Mouse (Mus musculus) MEL (cell line): ENCODE measurements at regions not wholly inside any gene's neighbourhood (a gene's known extent, or its start where the extent isn't known, plus 50 kb on each side); places are given as distances from the start of the nearest gene placed in this dataset.

Experiments
- DNase-seq: peaks from one replicate; pipeline ENCODE4 v3.0.0; 2011; ENCODE audit warnings: low read depth, low spot score
- H3K27ac ChIP-seq: 2 replicates; pipeline ENCODE4 v1.5.1; 2012; ENCODE audit warnings: low read depth, mild to moderate bottlenecking, control low read depth, low read length, moderate library complexity; ENCODE audit not compliant: control insufficient read depth
- H3K27me3 ChIP-seq, 2 experiments: fragments of 150-350 bp in 1 of 2; sonication (generic) in 1 of 2; 2 replicates each; pipeline ENCODE4 v1.6.1; 2012; ENCODE audit warnings: low read length in 2 of 2, mild to moderate bottlenecking in 2 of 2, improper control_type of control experiment in 1 of 2, moderate library complexity in 1 of 2; ENCODE audit not compliant: insufficient read depth in 2 of 2, control insufficient read depth in 1 of 2
- H3K36me3 ChIP-seq, 2 experiments: 2 replicates each; pipeline ENCODE4 v1.6.1; 2012 to 2014; ENCODE audit warnings: low read length in 2 of 2, improper control_type of control experiment in 1 of 2, inconsistent platforms in 1 of 2, mild to moderate bottlenecking in 1 of 2; ENCODE audit not compliant: insufficient read depth in 2 of 2, control insufficient read depth in 1 of 2
- H3K4me1 ChIP-seq, 2 experiments: fragments of 150-350 bp in 1 of 2; sonication (generic) in 1 of 2; 2 replicates each; pipeline ENCODE4 v1.6.1; 2012; ENCODE audit warnings: low read length in 2 of 2, improper control_type of control experiment in 1 of 2, mild to moderate bottlenecking in 1 of 2; ENCODE audit not compliant: insufficient read depth in 2 of 2, control insufficient read depth in 1 of 2
- H3K4me3 ChIP-seq, 2 experiments: fragments of 150-350 bp in 1 of 2; sonication (generic) in 1 of 2; 2 replicates each; pipeline ENCODE4 v1.5.1; 2012; ENCODE audit warnings: low read depth in 2 of 2, low read length in 2 of 2, mild to moderate bottlenecking in 2 of 2, moderate library complexity in 2 of 2, control low read depth in 1 of 2, improper control_type of control experiment in 1 of 2; ENCODE audit not compliant: control insufficient read depth in 1 of 2, insufficient read depth in 1 of 2
- H3K79me2 ChIP-seq: 2 replicates; pipeline ENCODE4 v1.6.1; 2012; ENCODE audit warnings: mild to moderate bottlenecking, low read length, moderate library complexity; ENCODE audit not compliant: control insufficient read depth, poor library complexity, insufficient read depth
- H3K9ac ChIP-seq: 2 replicates; pipeline ENCODE4 v1.6.1; 2012; ENCODE audit warnings: low read depth, mild to moderate bottlenecking, control low read depth, low read length, moderate library complexity; ENCODE audit not compliant: control insufficient read depth, poor library complexity, severe bottlenecking
- H3K9me3 ChIP-seq: fragments of 150-350 bp; sonication (generic); replicated peaks from 2 replicates; pipeline ENCODE4 v1.6.1; 2012; ENCODE audit warnings: mild to moderate bottlenecking, low read length, improper control_type of control experiment, moderate library complexity; ENCODE audit not compliant: insufficient read depth
- BHLHE40 ChIP-seq: IDR thresholded peaks from 2 replicates; pipeline ENCODE4 v1.6.1; 2012; ENCODE audit warnings: low read depth, mild to moderate bottlenecking, inconsistent platforms, low read length, improper control_type of control experiment, borderline replicate concordance
- CHD1 ChIP-seq: IDR thresholded peaks from 2 replicates; pipeline ENCODE4 v1.6.1; 2012; ENCODE audit warnings: low read depth, mild to moderate bottlenecking, inconsistent platforms, low read length, improper control_type of control experiment
- CHD2 ChIP-seq: IDR thresholded peaks from 2 replicates; pipeline ENCODE4 v1.6.1; 2011; ENCODE audit warnings: low read length, improper control_type of control experiment
- CTCF ChIP-seq, 3 experiments: IDR thresholded peaks in 2 of 3; conservative IDR thresholded peaks in 1 of 3; 2 replicates each; pipeline ENCODE4 v1.5.1; 2011 to 2012; ENCODE audit warnings: low read length in 3 of 3, low read depth in 2 of 3, mild to moderate bottlenecking in 2 of 3, improper control_type of control experiment in 1 of 3, inconsistent platforms in 1 of 3, mixed read lengths in 1 of 3, moderate library complexity in 1 of 3; ENCODE audit not compliant: control insufficient read depth in 1 of 3, insufficient read depth in 1 of 3, poor library complexity in 1 of 3, severe bottlenecking in 1 of 3
- ELF1 ChIP-seq: IDR thresholded peaks from 2 replicates; pipeline ENCODE4 v1.6.1; 2014; ENCODE audit warnings: low read depth, mild to moderate bottlenecking, inconsistent platforms, low read length, improper control_type of control experiment, moderate library complexity
- EP300 ChIP-seq, 2 experiments: IDR thresholded peaks; 2 replicates each; pipeline ENCODE4 v1.6.1; 2011; ENCODE audit warnings: improper control_type of control experiment in 2 of 2, low read length in 2 of 2, low read depth in 1 of 2, mild to moderate bottlenecking in 1 of 2
- ETS1 ChIP-seq: IDR thresholded peaks from 2 replicates; pipeline ENCODE4 v1.6.1; 2012; ENCODE audit warnings: low read depth, mild to moderate bottlenecking, inconsistent platforms, low read length, improper control_type of control experiment, moderate library complexity
- GABPA ChIP-seq: IDR thresholded peaks from 2 replicates; pipeline ENCODE4 v1.6.1; 2012; ENCODE audit warnings: low read depth, mild to moderate bottlenecking, inconsistent platforms, low read length, improper control_type of control experiment, moderate library complexity
- GATA1 ChIP-seq: IDR thresholded peaks from 2 replicates; pipeline ENCODE4 v1.6.1; 2011; ENCODE audit warnings: low read depth, low read length, improper control_type of control experiment
- HCFC1 ChIP-seq: IDR thresholded peaks from 2 replicates; pipeline ENCODE4 v1.6.1; 2012; ENCODE audit warnings: low read depth, mild to moderate bottlenecking, inconsistent platforms, low read length, improper control_type of control experiment, moderate library complexity
- KAT2A ChIP-seq: conservative IDR thresholded peaks from 2 replicates; pipeline ENCODE4 v1.6.1; 2012; ENCODE audit warnings: low read depth, low read length, improper control_type of control experiment, inconsistent platforms
- MAX ChIP-seq: IDR thresholded peaks from 2 replicates; pipeline ENCODE4 v1.6.1; 2011; ENCODE audit warnings: low read length, improper control_type of control experiment
- MAZ ChIP-seq: IDR thresholded peaks from 2 replicates; pipeline ENCODE4 v1.6.1; 2012; ENCODE audit warnings: low read depth, mild to moderate bottlenecking, inconsistent platforms, low read length, improper control_type of control experiment
- MEF2A ChIP-seq: IDR thresholded peaks from 2 replicates; pipeline ENCODE4 v1.6.1; 2014; ENCODE audit warnings: low read depth, mild to moderate bottlenecking, inconsistent platforms, low read length, improper control_type of control experiment; ENCODE audit not compliant: poor library complexity, insufficient replicate concordance, severe bottlenecking; ENCODE audit errors: extremely low read depth
- MXI1 ChIP-seq: IDR thresholded peaks from 2 replicates; pipeline ENCODE4 v1.6.1; 2011; ENCODE audit warnings: mild to moderate bottlenecking, low read depth, low read length, improper control_type of control experiment
- MYB ChIP-seq: IDR thresholded peaks from 2 replicates; pipeline ENCODE4 v1.6.1; 2011; ENCODE audit warnings: mild to moderate bottlenecking, low read depth, low read length, improper control_type of control experiment
- MYC ChIP-seq: IDR thresholded peaks from 2 replicates; pipeline ENCODE4 v1.6.1; 2011; ENCODE audit warnings: low read depth, mild to moderate bottlenecking, low read length, improper control_type of control experiment, moderate library complexity
- NRF1 ChIP-seq: IDR thresholded peaks from 2 replicates; pipeline ENCODE4 v1.6.1; 2014; ENCODE audit warnings: low read depth, mild to moderate bottlenecking, inconsistent platforms, low read length, improper control_type of control experiment, moderate library complexity; ENCODE audit not compliant: poor library complexity, insufficient read depth, severe bottlenecking
- POLR2A ChIP-seq, 2 experiments: IDR thresholded peaks; 2 replicates each; pipeline ENCODE4 v1.6.1; 2011 to 2012; ENCODE audit warnings: low read length in 2 of 2, mild to moderate bottlenecking in 2 of 2, control low read depth in 1 of 2, improper control_type of control experiment in 1 of 2, low read depth in 1 of 2, moderate library complexity in 1 of 2; ENCODE audit not compliant: control insufficient read depth in 1 of 2, insufficient read depth in 1 of 2, poor library complexity in 1 of 2
- POLR2AphosphoS2 ChIP-seq: IDR thresholded peaks from 2 replicates; pipeline ENCODE4 v1.6.1; 2011; ENCODE audit warnings: low read length, improper control_type of control experiment
- POLR2AphosphoS5 ChIP-seq: IDR thresholded peaks from 2 replicates; pipeline ENCODE4 v1.6.1; 2012; ENCODE audit warnings: low read depth, borderline replicate concordance, mild to moderate bottlenecking, inconsistent platforms, low read length, moderate library complexity, mixed read lengths
- RAD21 ChIP-seq: IDR thresholded peaks from 2 replicates; pipeline ENCODE4 v1.6.1; 2011; ENCODE audit warnings: mild to moderate bottlenecking, low read depth, low read length, improper control_type of control experiment
- SIN3A ChIP-seq: IDR thresholded peaks from 2 replicates; pipeline ENCODE4 v1.6.1; 2012; ENCODE audit warnings: low read length, improper control_type of control experiment, inconsistent platforms
- SMC3 ChIP-seq: IDR thresholded peaks from 2 replicates; pipeline ENCODE4 v1.6.1; 2011; ENCODE audit warnings: low read depth, low read length, improper control_type of control experiment
- TCF12 ChIP-seq: IDR thresholded peaks from 2 replicates; pipeline ENCODE4 v1.6.1; 2014; ENCODE audit warnings: low read depth, mild to moderate bottlenecking, inconsistent platforms, low read length, improper control_type of control experiment, moderate library complexity
- UBTF ChIP-seq: IDR thresholded peaks from 2 replicates; pipeline ENCODE4 v1.6.1; 2012; ENCODE audit warnings: low read depth, mild to moderate bottlenecking, inconsistent platforms, low read length, improper control_type of control experiment, moderate library complexity, borderline replicate concordance; ENCODE audit not compliant: insufficient read depth
- USF1 ChIP-seq: IDR thresholded peaks from 2 replicates; pipeline ENCODE4 v1.6.1; 2014; ENCODE audit warnings: low read depth, mild to moderate bottlenecking, inconsistent platforms, low read length, improper control_type of control experiment, moderate library complexity
- USF2 ChIP-seq, 2 experiments: IDR thresholded peaks; 2 replicates each; pipeline ENCODE4 v1.6.1; 2011 to 2012; ENCODE audit warnings: improper control_type of control experiment in 2 of 2, low read length in 2 of 2, borderline replicate concordance in 1 of 2, inconsistent platforms in 1 of 2, low read depth in 1 of 2, mild to moderate bottlenecking in 1 of 2; ENCODE audit not compliant: insufficient read depth in 1 of 2
- ZC3H11A ChIP-seq: IDR thresholded peaks from 2 replicates; pipeline ENCODE4 v1.6.1; 2012; ENCODE audit warnings: low read depth, mild to moderate bottlenecking, inconsistent platforms, low read length, improper control_type of control experiment
- ZKSCAN1 ChIP-seq: IDR thresholded peaks from 2 replicates; pipeline ENCODE4 v1.6.1; 2012; ENCODE audit warnings: low read depth, mild to moderate bottlenecking, inconsistent platforms, low read length, improper control_type of control experiment, moderate library complexity
- ZMIZ1 ChIP-seq: IDR thresholded peaks from 2 replicates; pipeline ENCODE4 v1.6.1; 2012; ENCODE audit warnings: low read depth, mild to moderate bottlenecking, inconsistent platforms, low read length, improper control_type of control experiment, moderate library complexity
- ZNF384 ChIP-seq: IDR thresholded peaks from 2 replicates; pipeline ENCODE4 v1.6.1; 2012; ENCODE audit warnings: low read depth, mild to moderate bottlenecking, inconsistent platforms, low read length, improper control_type of control experiment

- no peaks in the 10 kb centered on the region for H3K9me3 ChIP-seq
- H3K36me3 ChIP-seq, result no peaks in the 10 kb centered on the region
- no peaks in the 10 kb centered on the region for H3K4me1 ChIP-seq
- DNase-seq, result no peak
- H3K27me3 ChIP-seq, result no peaks in the 10 kb centered on the region
- H3K9ac ChIP-seq, result no peak overlapping the region
- H3K4me3 ChIP-seq, result no peak overlapping the region
- H3K79me2 ChIP-seq, result no peaks in the 10 kb centered on the region
- TF ChIP-seq CHD2 (no peak), SMC3 (no peak), ZMIZ1 (no peak), ZC3H11A (no peak), GATA1 (no peak), MYB (no peak), USF1 (no peak), EP300 (IDR thresholded peaks at IDR 0.05; ENCODE audit: low read depth in 1 of 2, low read length in 2 of 2) (no peak), MEF2A (no peak), USF2 (IDR thresholded peaks at IDR 0.05; ENCODE audit: borderline replicate concordance in 1 of 2, insufficient read depth in 1 of 2, low read depth in 1 of 2, low read length in 2 of 2) (no peak), SIN3A (no peak), POLR2AphosphoS2 (no peak), CHD1 (no peak), MAX (no peak), MXI1 (no peak), ELF1 (no peak), ZKSCAN1 (no peak), UBTF (no peak), ETS1 (no peak)
- TF ChIP-seq, all 39 proteins: peak for 0
- no peak overlapping the region for H3K27ac ChIP-seq
Observed at GRCm38 (mm10) chr9:115367808-115368207, 57.6 kb upstream of the Stt3b start.

- Histone ChIP-seq H3K4me1 (no peaks in the 10 kb centered on the region), H3K27me3 (no peaks in the 10 kb centered on the region), H3K9ac (no peak overlapping the region), H3K27ac (no peak overlapping the region), H3K4me3 (no peak overlapping the region), H3K9me3 (no peaks in the 10 kb centered on the region), H3K36me3 (no peaks in the 10 kb centered on the region), H3K79me2 (no peaks in the 10 kb centered on the region)
- DNase-seq, result no peak
- no peak for TF ChIP-seq KAT2A
- no peak for TF ChIP-seq MAZ
- no peak for TF ChIP-seq NRF1
- TF ChIP-seq BHLHE40, result no peak
- TF ChIP-seq POLR2AphosphoS5, result no peak
- no peak for TF ChIP-seq USF2 (IDR thresholded peaks at IDR 0.05; ENCODE audit: borderline replicate concordance in 1 of 2, insufficient read depth in 1 of 2, low read depth in 1 of 2, low read length in 2 of 2)
- TF ChIP-seq POLR2AphosphoS2, result no peak
- no peak for TF ChIP-seq UBTF
- TF ChIP-seq ZNF384, result no peak
- TF ChIP-seq TCF12, result no peak
- no peak for TF ChIP-seq RAD21
- no peak for TF ChIP-seq CTCF (IDR thresholded peaks at IDR 0.05 in 2 of 3, conservative IDR thresholded peaks at IDR 0.05 in 1 of 3; ENCODE audit: control insufficient read depth in 1 of 3, insufficient read depth in 1 of 3, low read depth in 2 of 3, low read length in 3 of 3, poor library complexity in 1 of 3, severe bottlenecking in 1 of 3)
- no peak for TF ChIP-seq MAX
- TF ChIP-seq MYC, result no peak
- no peak for TF ChIP-seq GABPA
- no peak for TF ChIP-seq POLR2A (IDR thresholded peaks at IDR 0.05; ENCODE audit: control insufficient read depth in 1 of 2, insufficient read depth in 1 of 2, low read depth in 1 of 2, low read length in 2 of 2, poor library complexity in 1 of 2)
- TF ChIP-seq HCFC1, result no peak
- no peak for TF ChIP-seq ZC3H11A
- no peak for TF ChIP-seq MXI1
Observed at GRCm38 (mm10) chr9:115380276-115380675, 70.1 kb upstream of the Stt3b start.
